Mouse (Mus musculus) kidney, adult 2 months (tissue): ENCODE results near the gene Sergef. TPM values are rescaled to one million over a fixed set of nuclear protein-coding genes. Genes with fewer than 3 reads are reported as not detected.

Experiments
- DNase-seq: peaks from one replicate; pipeline ENCODE4 v3.0.0; 2021
- H3K27ac ChIP-seq: fragments of 200-500 bp; 2 replicates; pipeline ENCODE4 v1.5.1; 2012; ENCODE audit warnings: low read depth, low read length, control low read depth, inconsistent platforms; ENCODE audit not compliant: insufficient read depth
- H3K27me3 ChIP-seq: fragments of 200-500 bp; replicated peaks from 2 replicates; pipeline ENCODE4 v1.6.1; 2012; ENCODE audit warnings: mild to moderate bottlenecking, moderate library complexity, low read length, inconsistent platforms; ENCODE audit not compliant: control insufficient read depth, insufficient read depth
- H3K36me3 ChIP-seq: fragments of 200-500 bp; 2 replicates; pipeline ENCODE4 v1.6.1; 2012; ENCODE audit warnings: mild to moderate bottlenecking, moderate library complexity, low read length, inconsistent platforms; ENCODE audit not compliant: control insufficient read depth, insufficient read depth
- H3K4me1 ChIP-seq: fragments of 200-500 bp; 2 replicates; pipeline ENCODE4 v1.6.1; 2011; ENCODE audit warnings: low read length; ENCODE audit not compliant: control insufficient read depth, insufficient read depth
- H3K4me3 ChIP-seq: fragments of 200-500 bp; 2 replicates; pipeline ENCODE4 v1.5.1; 2011; ENCODE audit warnings: mild to moderate bottlenecking, low read depth, low read length, control low read depth; ENCODE audit not compliant: insufficient read depth
- CTCF ChIP-seq: fragments of 200-500 bp; conservative IDR thresholded peaks from 2 replicates; pipeline ENCODE4 v1.5.1; 2011; ENCODE audit warnings: low read depth, mild to moderate bottlenecking, control low read depth, low read length, moderate library complexity, mixed read lengths; ENCODE audit not compliant: insufficient read depth, insufficient read length
- POLR2A ChIP-seq: fragments of 200-500 bp; IDR thresholded peaks from one replicate; pipeline ENCODE4 v1.6.1; 2011; ENCODE audit warnings: low read depth, low read length, control low read depth
- WGBS: fragments of 180-500 bp; shearing (Covaris S2); methylation state at CpG from one replicate; pipeline ENCODE4 v1.1.7; 2018; 5-methylcytosine and 5-hydroxymethylcytosine counted together
- polyA plus RNA-seq: library from polyadenylated mRNA; depleted of rRNA; stranded (reverse); fragments of >200 nt; gene quantifications from 2 replicates; pipeline ENCODE4 v1.2.3, GENCODE M21; 2012

Gene Sergef
- polyA plus RNA-seq, 1 experiment = 16.8 TPM

DNA sequence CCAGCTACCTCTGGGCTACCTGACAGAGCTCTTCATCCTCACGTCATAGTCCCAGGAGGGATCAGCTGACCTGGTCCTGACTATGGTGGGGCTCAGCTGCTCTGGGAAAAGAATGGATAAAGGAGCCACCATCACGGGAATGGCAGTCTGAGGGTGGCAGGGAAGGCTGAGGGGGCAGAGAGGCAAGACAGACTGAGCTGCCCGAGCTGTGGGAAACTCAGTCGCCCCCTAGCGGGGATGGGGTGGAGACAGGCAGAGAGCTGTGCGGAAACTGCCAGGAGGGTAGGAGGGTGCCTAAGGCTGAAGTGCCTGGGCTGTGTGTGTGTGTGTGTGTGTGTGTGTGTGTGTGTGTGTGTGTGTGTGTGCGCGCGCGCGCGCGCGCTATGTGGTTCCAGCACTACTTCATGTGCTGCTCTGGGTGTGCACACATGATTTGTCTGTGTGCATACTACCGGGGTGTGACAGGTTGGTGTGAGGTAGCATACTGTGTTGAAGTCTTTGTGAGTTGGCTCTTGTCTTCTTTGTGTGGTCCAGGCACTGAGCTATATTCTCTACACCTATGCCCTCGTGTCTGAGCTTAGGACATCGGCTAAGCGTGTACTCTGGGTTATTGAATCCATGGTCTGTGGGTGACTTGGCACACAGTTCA is 216.7 kb downstream of the Sergef start:
- DNase-seq = peak; percentile 22

DNA sequence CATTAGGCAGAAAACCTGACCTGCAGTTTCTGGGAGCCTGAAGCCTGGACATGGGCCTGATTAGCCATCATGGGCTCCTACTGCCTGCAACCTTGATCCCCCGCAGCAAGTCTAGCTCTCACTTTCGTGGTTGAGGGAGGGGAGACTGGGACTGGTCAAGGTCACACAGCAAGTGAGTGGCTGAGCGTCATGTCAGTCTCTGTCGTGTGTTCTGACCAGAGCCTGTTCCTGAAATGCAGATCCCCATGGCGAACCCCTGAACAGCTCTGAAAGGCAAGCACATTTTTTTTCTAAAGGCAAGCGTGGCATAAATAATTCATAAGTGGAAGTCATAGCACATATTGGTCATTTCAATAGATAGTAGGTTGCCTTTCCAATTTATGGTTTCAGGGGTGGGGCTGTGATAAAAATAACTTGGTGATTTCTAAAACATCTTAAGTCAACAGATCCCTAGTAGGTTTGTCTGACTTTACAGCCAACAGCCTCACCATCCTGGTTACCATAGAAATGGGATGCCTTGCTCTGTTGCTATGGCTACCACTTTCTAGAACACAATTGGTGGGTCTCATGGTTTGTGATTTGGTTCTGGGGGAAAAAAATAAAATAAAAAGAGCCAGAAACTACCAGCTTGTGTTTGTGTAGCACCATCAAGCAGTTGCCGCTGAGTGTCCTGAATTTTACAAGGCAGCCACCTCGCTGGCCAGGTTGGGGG is 217.4 kb downstream of the Sergef start:
- DNase-seq = no peak
- H3K36me3 ChIP-seq = no peaks in the 10 kb centered on the region
- WGBS = 71% methylated on average over 8 of the region's 8 CpGs

More for the DNA sequence above, 216.7 kb downstream of the Sergef start:
- no peaks in the 10 kb centered on the region for H3K4me1 ChIP-seq
- H3K36me3 ChIP-seq = no peaks in the 10 kb centered on the region
- 67% methylated on average over 18 of the region's 18 CpGs for WGBS
- H3K4me3 ChIP-seq = no peak overlapping the region
- TF ChIP-seq POLR2A (no peak), CTCF (peak; percentile 46; the same call in 1 of the 2 replicates)
- no peaks in the 10 kb centered on the region for H3K27me3 ChIP-seq
- no peak overlapping the region for H3K27ac ChIP-seq

GRCm38 (mm10) chr7:46421535-46421934 is 218.1 kb downstream of the Sergef start:
- Histone ChIP-seq H3K36me3 (no peaks in the 10 kb centered on the region), H3K4me1 (no peaks in the 10 kb centered on the region), H3K4me3 (no peak overlapping the region), H3K27ac (no peak overlapping the region), H3K27me3 (no peaks in the 10 kb centered on the region)
- DNase-seq = no peak
- WGBS = 49% methylated on average over 5 of the region's 5 CpGs
- TF ChIP-seq CTCF = no peak
- no peak for TF ChIP-seq POLR2A

More for the DNA sequence above, 217.4 kb downstream of the Sergef start:
- TF ChIP-seq POLR2A (no peak), CTCF (no peak)
- no peaks in the 10 kb centered on the region for H3K4me1 ChIP-seq
- H3K27me3 ChIP-seq = no peaks in the 10 kb centered on the region
- H3K27ac ChIP-seq = no peak overlapping the region
- H3K4me3 ChIP-seq = no peak overlapping the region

- WGBS = 71% methylated on average over 16 of the region's 16 CpGs
- no peak overlapping the region for H3K4me3 ChIP-seq
- no peaks in the 10 kb centered on the region for H3K27me3 ChIP-seq
Measured at GRCm38 (mm10) chr7:46418102-46418622, 221.4 kb downstream of the Sergef start.

DNA sequence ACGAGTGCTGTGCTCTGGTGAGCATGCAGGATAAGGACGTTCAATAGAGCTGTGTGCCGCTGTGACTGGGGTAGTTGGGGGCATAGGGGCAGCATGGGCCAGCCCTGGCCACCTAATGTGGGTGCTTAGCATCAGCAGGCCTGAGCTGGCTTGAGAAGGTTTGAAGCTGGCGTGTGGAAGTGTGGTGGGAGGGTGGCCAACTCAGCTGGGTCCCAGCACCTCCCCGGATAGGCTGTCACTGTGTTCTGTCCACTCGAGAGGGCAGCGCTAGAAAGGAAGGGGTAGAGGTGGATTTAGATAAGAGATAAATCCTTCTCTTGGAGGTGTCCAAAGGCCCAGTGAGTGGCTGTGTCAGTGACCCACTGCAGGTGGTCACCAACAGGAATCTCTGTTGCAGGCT is 222.1 kb downstream of the Sergef start:
- Histone ChIP-seq H3K36me3 (no peaks in the 10 kb centered on the region), H3K27ac (no peak overlapping the region), H3K4me1 (no peaks in the 10 kb centered on the region), H3K4me3 (no peak overlapping the region), H3K27me3 (no peaks in the 10 kb centered on the region)
- 73% methylated on average over 7 of the region's 7 CpGs for WGBS
- DNase-seq = no peak
- TF ChIP-seq POLR2A (no peak), CTCF (no peak)

More at GRCm38 (mm10) chr7:46418102-46418622, 221.4 kb downstream of the Sergef start:
- Histone ChIP-seq H3K36me3 (no peaks in the 10 kb centered on the region), H3K27ac (no peak overlapping the region), H3K4me1 (no peaks in the 10 kb centered on the region)
- no peak for TF ChIP-seq CTCF
- no peak for TF ChIP-seq POLR2A
- DNase-seq = no peak

DNA sequence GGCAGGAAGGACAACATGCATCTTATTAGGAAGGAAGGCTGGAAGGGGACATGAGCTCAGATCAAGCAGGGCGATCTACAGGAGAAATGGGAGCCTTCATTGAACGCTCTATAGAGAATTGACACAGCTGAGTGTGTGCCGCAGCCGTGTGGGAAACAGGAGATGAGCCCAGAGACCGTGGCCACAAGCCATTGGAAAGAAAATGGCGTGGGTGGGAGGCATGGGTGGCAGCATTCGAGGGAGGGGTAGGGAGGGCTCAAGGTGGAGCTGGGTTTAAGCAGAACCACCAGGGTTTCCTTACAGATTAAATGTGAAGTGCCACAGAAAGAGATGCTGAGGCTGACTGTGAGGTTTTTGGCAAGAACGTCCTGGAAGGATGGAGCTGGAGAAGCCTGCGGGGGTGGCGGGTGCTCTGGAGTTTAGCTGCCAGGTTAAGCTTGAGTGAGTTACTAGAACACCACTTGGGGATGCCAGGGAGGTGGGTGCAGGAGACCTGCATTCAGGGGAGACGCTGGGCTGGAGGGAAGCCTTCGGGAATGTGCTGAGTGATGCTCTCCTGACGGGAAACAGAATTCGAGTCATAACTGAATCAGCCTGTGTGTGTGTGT is 223.7 kb downstream of the Sergef start:
- no peak overlapping the region for H3K27ac ChIP-seq
- H3K4me1 ChIP-seq = no peaks in the 10 kb centered on the region
- no peak for DNase-seq
- WGBS = 46% methylated on average over 14 of the region's 14 CpGs
- H3K4me3 ChIP-seq = no peak overlapping the region
- no peaks in the 10 kb centered on the region for H3K27me3 ChIP-seq
- no peak for TF ChIP-seq POLR2A
- TF ChIP-seq CTCF = no peak
- no peaks in the 10 kb centered on the region for H3K36me3 ChIP-seq
